Mouse (Mus musculus): Measurements from ENCODE around the gene Ccdc43.

DNA sequence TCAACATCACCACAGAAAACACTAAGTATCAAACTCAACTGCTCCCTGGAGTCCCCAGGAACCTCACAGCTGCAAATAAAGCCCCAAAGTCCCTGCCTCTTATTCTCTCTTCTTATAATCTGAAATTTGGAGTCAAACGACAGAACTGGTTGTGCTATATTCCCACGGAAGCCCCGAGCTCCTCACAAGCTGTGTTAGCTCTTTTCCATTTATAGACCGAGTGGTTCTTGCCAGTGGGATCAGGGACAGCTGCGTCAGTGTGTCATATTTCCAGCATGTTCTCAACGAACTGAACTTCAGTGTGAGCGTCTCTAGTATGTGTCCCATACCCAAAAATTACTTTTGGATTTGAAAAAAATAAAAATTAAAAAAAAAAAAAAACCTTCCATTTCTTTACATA, 2.3 kb downstream of the Ccdc43 start:
- TF ChIP-seq CTCF (conservative IDR thresholded peaks at IDR 0.05; ENCODE audit: low read length) (no peak), POU5F1 (IDR thresholded peaks at IDR 0.05; ENCODE audit: borderline replicate concordance, low read length) (no peak), NANOG (IDR thresholded peaks at IDR 0.05; ENCODE audit: borderline replicate concordance, low read length) (no peak)
